Mouse (Mus musculus) liver, embryonic 14 days (tissue): Measurements from ENCODE around the gene Pgr15l. TPM values are rescaled to one million over a fixed set of nuclear protein-coding genes. Genes with fewer than 3 reads are reported as not detected.

Experiments
- polyA plus RNA-seq: library from polyadenylated mRNA; depleted of rRNA; stranded (reverse); fragments of >200 nt; gene quantifications from 2 replicates; pipeline ENCODE4 v1.2.3, GENCODE M21; 2012; rRNA removed

The Pgr15l gene
- polyA plus RNA-seq: not detected in 2 replicates

GRCm38 (mm10) chrX:97072369-97072768 lies at the start of gene Pgr15l:
TSS of gene Pgr15l (plus strand) at chrX:97072596.

